Mouse (Mus musculus) G1E (cell line): Measurements from ENCODE around the gene Slc30a4. TPM values are rescaled to one million over a fixed set of nuclear protein-coding genes. Genes with fewer than 3 reads are reported as not detected.

Experiments
- ATAC-seq: 2 replicates; pipeline ENCODE4 v1.8.0; 2016; ENCODE audit warnings: mild to moderate bottlenecking; ENCODE audit not compliant: insufficient number of reproducible peaks, poor library complexity, low FRiP score, severe bottlenecking; ENCODE audit errors: extremely low read depth
- DNase-seq: peaks from one replicate; pipeline ENCODE4 v3.0.0; 2012; ENCODE audit warnings: low spot score
- H3K27me3 ChIP-seq: 2 replicates; pipeline ENCODE4 v1.6.1; 2012; ENCODE audit warnings: mild to moderate bottlenecking, low read length, inconsistent platforms; ENCODE audit not compliant: insufficient read depth
- H3K36me3 ChIP-seq: replicated peaks from 2 replicates; pipeline ENCODE3; 2012; ENCODE audit warnings: mild to moderate bottlenecking, inconsistent platforms
- H3K4me1 ChIP-seq: 2 replicates; pipeline ENCODE4 v1.6.1; 2012; ENCODE audit warnings: low read depth, low read length, inconsistent platforms, mixed read lengths; ENCODE audit not compliant: insufficient read depth
- H3K4me3 ChIP-seq: 2 replicates; pipeline ENCODE4 v1.5.1; 2012; ENCODE audit warnings: low read depth, mild to moderate bottlenecking, inconsistent platforms, low read length, moderate library complexity, mixed read lengths
- H3K9me3 ChIP-seq: replicated peaks from 2 replicates; pipeline ENCODE4 v1.6.1; 2012; ENCODE audit warnings: inconsistent platforms
- CTCF ChIP-seq: IDR thresholded peaks from 2 replicates; pipeline ENCODE4 v1.5.1; 2012; ENCODE audit warnings: low read depth, low read length, inconsistent platforms, mixed read lengths
- GATA1 ChIP-seq: IDR thresholded peaks from 2 replicates; pipeline ENCODE4 v1.6.1; 2012; ENCODE audit warnings: borderline replicate concordance, low read length, inconsistent platforms, mixed read lengths
- GATA2 ChIP-seq: IDR thresholded peaks from 2 replicates; pipeline ENCODE4 v1.6.1; 2012; ENCODE audit warnings: low read depth, low read length, inconsistent platforms, borderline replicate concordance
- POLR2AphosphoS5 ChIP-seq: IDR thresholded peaks from 2 replicates; pipeline ENCODE4 v1.6.1; 2012; ENCODE audit warnings: low read depth, low read length, inconsistent platforms; ENCODE audit not compliant: insufficient replicate concordance
- TAL1 ChIP-seq: conservative IDR thresholded peaks from 2 replicates; pipeline ENCODE4 v1.6.1; 2012; ENCODE audit warnings: low read depth, low read length, inconsistent platforms, mixed read lengths
- polyA plus RNA-seq: library from polyadenylated mRNA; stranded (reverse); fragments of >175 nt; gene quantifications from 2 replicates; pipeline ENCODE4 v1.2.3, GENCODE M21; 2012
- total RNA-seq, 2 experiments: library from RNA; stranded (forward) in 1 of 2; stranded (reverse) in 1 of 2; fragments of 200-1000 nt in 1 of 2; fragments of >200 nt in 1 of 2; fragmentation: Nextera tagmentation in 1 of 2; gene quantifications; 2 replicates each; pipeline ENCODE4 v1.2.3; 2014 to 2017

Gene Slc30a4
- total and polyA plus RNA-seq, 3 experiments = 0.11 TPM; not detected in 2

GRCm38 (mm10) chr2:122637526-122637997, 64.9 kb downstream of the Slc30a4 start:
- DNase-seq (no peak), ATAC-seq (no peak)
- Histone ChIP-seq H3K4me1 (no peaks in the 10 kb centered on the region), H3K36me3 (peaks cover 22% of the 10 kb centered on the region), H3K4me3 (no peak overlapping the region), H3K27me3 (peaks cover 15% of the 10 kb centered on the region), H3K9me3 (no peaks in the 10 kb centered on the region)
- TF ChIP-seq CTCF (no peak), GATA1 (no peak), POLR2AphosphoS5 (no peak), GATA2 (no peak), TAL1 (no peak)

GRCm38 (mm10) chr2:122636686-122637085, 65.8 kb downstream of the Slc30a4 start, which contains the start of gene AA467197:
AA467197 (plus strand) TSS chr2:122636986.
- no peak within 1 kb of the TSS for H3K4me3 ChIP-seq
- H3K9me3 ChIP-seq = no peaks in the 10 kb centered on the region
- peaks cover 25% of the 10 kb centered on the region for H3K36me3 ChIP-seq
- H3K27me3 ChIP-seq = peaks cover 12% of the 10 kb centered on the region; the same call in 1 of the 2 replicates
- no peaks in the 10 kb centered on the region for H3K4me1 ChIP-seq
- no peak for ATAC-seq
- DNase-seq = no peak
- TF ChIP-seq POLR2AphosphoS5 (no peak), GATA2 (no peak), GATA1 (no peak), TAL1 (no peak), CTCF (no peak)

Other genes starting within 250 kb of the Slc30a4 start
- not detected in 2 replicates for gene Gm14085, start 217.7 kb downstream of the Slc30a4 start, total RNA-seq (2014; fragmentation: Nextera tagmentation)
- 0.06 and 0.22 TPM in 2 replicates for gene Gm14085, start 217.7 kb downstream of the Slc30a4 start, total RNA-seq (2017)
- gene Gm14085, start 217.7 kb downstream of the Slc30a4 start, polyA plus RNA-seq = 0.02 TPM in 1 of 2 replicates, not detected in the other
- gene Gatm, start 91.4 kb downstream of the Slc30a4 start, total RNA-seq (2014; fragmentation: Nextera tagmentation) = not detected in 2 replicates
- gene Gatm, start 91.4 kb downstream of the Slc30a4 start, total RNA-seq (2017) = not detected in 2 replicates
- not detected in 2 replicates for gene Gatm, start 91.4 kb downstream of the Slc30a4 start, polyA plus RNA-seq
- gene AA467197, start 65.7 kb downstream of the Slc30a4 start, total RNA-seq (2014; fragmentation: Nextera tagmentation) = not detected in 2 replicates
- gene AA467197, start 65.7 kb downstream of the Slc30a4 start, total RNA-seq (2017) = not detected in 2 replicates
- gene AA467197, start 65.7 kb downstream of the Slc30a4 start, polyA plus RNA-seq = not detected in 2 replicates
- gene Bloc1s6, start 35.8 kb upstream of the Slc30a4 start, total RNA-seq (2014; fragmentation: Nextera tagmentation) = 23.9 and 32.5 TPM in 2 replicates
- 21.7 and 26.3 TPM in 2 replicates for gene Bloc1s6, start 35.8 kb upstream of the Slc30a4 start, total RNA-seq (2017)
- 15.3 and 19.5 TPM in 2 replicates for gene Bloc1s6, start 35.8 kb upstream of the Slc30a4 start, polyA plus RNA-seq
- 0.53 and 0.83 TPM in 2 replicates for gene Sqor, start 62.6 kb upstream of the Slc30a4 start, total RNA-seq (2014; fragmentation: Nextera tagmentation)
- 2.8 and 3.3 TPM in 2 replicates for gene Sqor, start 62.6 kb upstream of the Slc30a4 start, total RNA-seq (2017)
- gene Sqor, start 62.6 kb upstream of the Slc30a4 start, polyA plus RNA-seq = 0.17 and 0.36 TPM in 2 replicates